Mouse (Mus musculus) limb, embryonic 12.5 days (tissue): ENCODE results near the gene Nkx3-2. TPM values are rescaled to one million over a fixed set of nuclear protein-coding genes. Genes with fewer than 3 reads are reported as not detected.

Experiments used
- ATAC-seq: fragments of 200-750 bp; cut with Nextera tagmentation; 2 replicates; pipeline ENCODE4 v1.8.0; 2017; ENCODE audit warnings: low read depth, moderate TSS enrichment; ENCODE audit not compliant: insufficient number of reproducible peaks, insufficient read depth, low FRiP score, low TSS enrichment
- H3K27ac ChIP-seq: fragments of 300-500 bp; sonication (generic); 2 replicates; pipeline ENCODE4 v1.5.1; 2016; ENCODE audit warnings: mild to moderate bottlenecking, moderate library complexity
- H3K27me3 ChIP-seq: fragments of 300-500 bp; sonication (generic); 2 replicates; pipeline ENCODE4 v1.6.1; 2016; ENCODE audit warnings: mild to moderate bottlenecking, moderate library complexity
- H3K36me3 ChIP-seq: fragments of 300-500 bp; sonication (generic); 2 replicates; pipeline ENCODE4 v1.6.1; 2016; ENCODE audit warnings: mild to moderate bottlenecking, moderate library complexity
- H3K4me1 ChIP-seq: fragments of 300-500 bp; sonication (generic); replicated peaks from 2 replicates; pipeline ENCODE4 v1.6.1; 2016
- H3K4me2 ChIP-seq: fragments of 300-500 bp; sonication (generic); 2 replicates; pipeline ENCODE4 v1.6.1; 2016; ENCODE audit warnings: mild to moderate bottlenecking, moderate library complexity
- H3K4me3 ChIP-seq: fragments of 300-500 bp; sonication (generic); replicated peaks from 2 replicates; pipeline ENCODE4 v1.5.1; 2016; ENCODE audit warnings: mild to moderate bottlenecking
- H3K9ac ChIP-seq: fragments of 300-500 bp; sonication (generic); replicated peaks from 2 replicates; pipeline ENCODE4 v1.6.1; 2016; ENCODE audit warnings: mild to moderate bottlenecking, moderate library complexity
- H3K9me3 ChIP-seq: fragments of 300-500 bp; sonication (generic); 2 replicates; pipeline ENCODE4 v1.6.1; 2016; ENCODE audit warnings: mild to moderate bottlenecking, moderate library complexity
- WGBS: fragments of 180-500 bp; shearing (Covaris S2); methylation state at CpG from one replicate; pipeline ENCODE4 v1.1.7; 2016; 5-methylcytosine and 5-hydroxymethylcytosine counted together
- polyA plus RNA-seq: library from polyadenylated mRNA; unstranded; fragments of >200 nt; fragmentation: Nextera tagmentation; extraction: Ambion mirVana; gene quantifications from 2 replicates; pipeline ENCODE4 v1.2.1, GENCODE M21; 2016

Gene Nkx3-2
- 3.9 and 8.7 TPM in 2 replicates for polyA plus RNA-seq

DNA sequence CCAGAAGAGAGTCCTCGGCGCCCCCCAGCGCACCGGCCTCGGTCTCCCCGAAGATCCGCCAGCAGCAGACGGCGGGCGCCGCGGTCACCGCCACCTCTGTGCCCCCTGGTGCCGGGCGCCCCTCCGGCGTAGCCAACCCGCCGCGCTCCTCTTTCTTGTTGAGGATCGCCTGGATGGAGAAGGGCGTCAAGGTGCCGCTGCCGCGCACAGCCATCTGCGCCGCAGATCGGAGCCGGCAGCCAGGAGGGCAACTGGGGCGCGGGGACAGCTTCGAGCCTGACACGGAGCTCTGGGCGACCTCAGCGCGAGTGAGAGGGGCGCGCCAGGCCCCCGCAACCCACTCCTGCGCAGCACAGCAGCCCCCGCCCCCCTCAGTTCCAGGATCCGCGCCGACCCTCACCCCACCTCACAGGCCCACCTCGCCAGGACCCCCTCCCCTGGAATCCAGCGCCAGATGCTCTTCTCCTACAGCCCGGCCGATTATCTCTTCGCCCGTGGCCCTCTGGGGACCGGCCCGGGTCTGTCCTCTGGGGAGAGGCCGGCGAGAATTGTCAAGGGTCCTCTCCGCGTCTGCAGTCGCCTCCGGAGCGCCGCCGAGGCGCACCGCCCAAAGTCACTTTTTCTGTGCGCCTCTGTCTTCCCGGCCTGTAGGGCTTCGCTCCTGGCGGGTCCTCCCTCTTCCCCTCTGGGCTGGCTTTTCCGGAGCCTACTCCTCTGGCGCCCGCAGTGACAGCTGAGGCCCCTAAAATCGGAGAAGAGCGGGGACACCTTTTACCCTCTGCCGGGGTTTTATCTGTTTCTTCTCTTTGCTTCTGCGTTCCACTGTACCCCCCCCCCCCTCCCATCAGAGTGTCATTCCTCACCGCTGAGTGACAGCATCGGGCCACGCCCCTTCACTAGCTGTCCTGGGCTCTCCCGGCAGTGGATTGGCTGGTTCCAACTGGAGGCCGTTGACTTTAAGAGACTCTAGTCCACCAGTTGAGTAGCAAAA lies at the start of gene Nkx3-2:
TSS of gene Nkx3-2 (minus strand) at position 771 of the 991 bp plus-strand sequence.
- peak within 1 kb of the TSS; percentile 62 for H3K27ac ChIP-seq

GRCm38 (mm10) chr5:41812516-41812915 lies 48.2 kb upstream of the Nkx3-2 start:
- no peaks in the 10 kb centered on the region for H3K27me3 ChIP-seq
- ATAC-seq: no peak
- no peak overlapping the region for H3K4me2 ChIP-seq
- whole genome bisulfite sequencing: 73% methylated on average over 6 of the region's 6 CpGs
- no peak overlapping the region for H3K9ac ChIP-seq
- H3K9me3 ChIP-seq: no peaks in the 10 kb centered on the region
- H3K4me3 ChIP-seq: no peak overlapping the region
- no peak overlapping the region for H3K27ac ChIP-seq
- peaks cover 82% of the 10 kb centered on the region for H3K36me3 ChIP-seq
- H3K4me1 ChIP-seq: no peaks in the 10 kb centered on the region

More for the DNA sequence above, at the start of gene Nkx3-2:
- H3K4me1 ChIP-seq: peaks cover 34% of the 10 kb centered on the region
- peak; percentile 43; the same call in 1 of the 2 replicates for ATAC-seq
- H3K9ac ChIP-seq: peak within 1 kb of the TSS; percentile 71
- no peaks in the 10 kb centered on the region for H3K9me3 ChIP-seq
- peak within 1 kb of the TSS; percentile 51 for H3K4me3 ChIP-seq
- peak within 1 kb of the TSS; percentile 71 for H3K4me2 ChIP-seq
- under 1% methylated on average over 73 of the region's 79 CpGs for WGBS
- no peaks in the 10 kb centered on the region for H3K36me3 ChIP-seq
- H3K27me3 ChIP-seq: peaks cover 89% of the 10 kb centered on the region

- WGBS: 81% methylated on average over 3 of the region's 3 CpGs
- peaks cover 82% of the 10 kb centered on the region for H3K36me3 ChIP-seq
Measured at GRCm38 (mm10) chr5:41811279-41811678, 47.0 kb upstream of the Nkx3-2 start.

DNA sequence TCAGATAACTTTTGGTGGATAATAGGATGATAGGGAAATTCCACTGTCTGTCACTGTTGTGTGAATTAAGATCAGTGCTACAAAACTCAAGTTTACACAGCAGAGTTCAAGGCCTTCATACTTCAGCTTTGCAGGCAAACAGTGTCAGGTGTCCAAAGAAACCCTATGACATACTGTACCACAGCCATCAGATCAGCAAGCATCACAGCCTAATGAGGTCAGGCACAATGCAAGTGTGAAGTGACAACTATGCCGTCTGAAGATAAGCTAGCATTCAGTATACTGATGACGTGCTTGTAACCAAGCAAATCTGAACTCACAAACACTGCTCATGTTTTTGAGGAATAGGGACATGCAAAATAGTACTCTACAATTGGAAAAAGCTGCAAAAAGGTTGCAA lies 43.1 kb upstream of the Nkx3-2 start:
- ATAC-seq: no peak

More at GRCm38 (mm10) chr5:41811279-41811678, 47.0 kb upstream of the Nkx3-2 start:
- Histone ChIP-seq H3K9ac (no peak overlapping the region), H3K4me3 (no peak overlapping the region), H3K4me1 (no peaks in the 10 kb centered on the region), H3K27ac (no peak overlapping the region), H3K27me3 (no peaks in the 10 kb centered on the region), H3K4me2 (no peak overlapping the region), H3K9me3 (no peaks in the 10 kb centered on the region)
- ATAC-seq: no peak

DNA sequence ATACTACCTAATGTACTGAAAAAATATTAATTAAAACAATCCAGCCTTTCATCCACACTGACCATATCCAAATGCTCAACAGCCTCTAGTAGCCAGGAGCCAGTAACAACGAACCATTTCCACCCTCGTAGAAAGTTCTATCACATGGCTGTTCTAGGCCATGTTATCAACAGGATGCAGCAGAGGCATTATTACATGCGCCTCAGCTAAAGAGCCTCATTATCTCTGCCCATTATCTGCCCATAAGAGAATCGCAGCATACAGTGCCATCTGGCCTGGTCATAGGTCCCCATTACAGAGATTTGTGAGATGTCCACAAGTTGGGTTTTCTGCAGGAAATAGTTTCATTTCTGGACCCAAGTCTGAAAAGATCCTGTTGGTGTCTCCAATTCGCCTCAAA lies 41.9 kb upstream of the Nkx3-2 start:
- H3K36me3 ChIP-seq: peaks cover 72% of the 10 kb centered on the region
- no peaks in the 10 kb centered on the region for H3K4me1 ChIP-seq
- H3K9me3 ChIP-seq: no peaks in the 10 kb centered on the region
- no peaks in the 10 kb centered on the region for H3K27me3 ChIP-seq
- no peak for ATAC-seq
- H3K4me3 ChIP-seq: no peak overlapping the region
- H3K9ac ChIP-seq: no peak overlapping the region
- H3K4me2 ChIP-seq: no peak overlapping the region
- 94% methylated on average over 5 of the region's 5 CpGs for WGBS
- no peak overlapping the region for H3K27ac ChIP-seq

More for the DNA sequence above, 43.1 kb upstream of the Nkx3-2 start:
- Histone ChIP-seq H3K4me1 (no peaks in the 10 kb centered on the region), H3K9me3 (no peaks in the 10 kb centered on the region), H3K4me3 (no peak overlapping the region), H3K9ac (no peak overlapping the region), H3K27me3 (no peaks in the 10 kb centered on the region), H3K27ac (no peak overlapping the region), H3K36me3 (peaks cover 79% of the 10 kb centered on the region), H3K4me2 (no peak overlapping the region)
- 87% methylated on average over 2 of the region's 2 CpGs for WGBS

GRCm38 (mm10) chr5:41805085-41805484 lies 40.8 kb upstream of the Nkx3-2 start:
- H3K4me2 ChIP-seq: no peak overlapping the region
- peaks cover 73% of the 10 kb centered on the region for H3K36me3 ChIP-seq
- no peak overlapping the region for H3K4me3 ChIP-seq
- no peak overlapping the region for H3K9ac ChIP-seq
- no peak overlapping the region for H3K27ac ChIP-seq
- no peak for ATAC-seq
- H3K9me3 ChIP-seq: no peaks in the 10 kb centered on the region
- 91% methylated on average over 2 of the region's 2 CpGs for WGBS
- no peaks in the 10 kb centered on the region for H3K4me1 ChIP-seq
- no peaks in the 10 kb centered on the region for H3K27me3 ChIP-seq

- no peak for ATAC-seq
- Histone ChIP-seq H3K9ac (no peak overlapping the region), H3K4me2 (no peak overlapping the region), H3K27me3 (no peaks in the 10 kb centered on the region), H3K4me1 (no peaks in the 10 kb centered on the region), H3K9me3 (no peaks in the 10 kb centered on the region), H3K36me3 (peaks cover 73% of the 10 kb centered on the region), H3K4me3 (no peak overlapping the region), H3K27ac (no peak overlapping the region)
- 86% methylated on average over 2 of the region's 2 CpGs for WGBS
Measured at GRCm38 (mm10) chr5:41804643-41805042, 40.3 kb upstream of the Nkx3-2 start.

- Histone ChIP-seq H3K4me1 (no peaks in the 10 kb centered on the region), H3K27ac (no peak overlapping the region), H3K4me2 (no peak overlapping the region), H3K9me3 (no peaks in the 10 kb centered on the region), H3K9ac (no peak overlapping the region), H3K4me3 (no peak overlapping the region), H3K36me3 (peaks cover 69% of the 10 kb centered on the region), H3K27me3 (no peaks in the 10 kb centered on the region)
- 93% methylated on average over 2 of the region's 2 CpGs for WGBS
- no peak for ATAC-seq
Measured at GRCm38 (mm10) chr5:41801622-41802021, 37.3 kb upstream of the Nkx3-2 start.

DNA sequence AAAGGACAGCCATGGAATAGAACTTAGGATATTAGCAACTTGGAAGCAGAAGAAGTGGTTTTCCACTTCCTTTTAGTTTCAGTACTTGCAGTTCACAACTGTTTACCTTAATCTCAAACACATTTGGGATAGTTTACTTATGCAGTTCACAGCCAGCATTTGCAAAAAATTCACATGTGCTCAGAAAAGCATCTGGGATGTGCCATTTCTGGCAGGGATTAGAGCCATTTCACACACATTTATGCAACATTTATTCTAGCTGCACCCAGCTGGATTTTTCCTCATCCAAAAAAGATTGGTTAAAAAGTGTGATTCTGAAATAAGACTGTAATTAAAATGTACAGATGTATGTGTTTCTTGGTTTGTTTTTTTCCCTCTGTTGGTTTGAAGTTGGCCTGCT lies 30.1 kb upstream of the Nkx3-2 start:
- no peak overlapping the region for H3K27ac ChIP-seq
- H3K9ac ChIP-seq: no peak overlapping the region
- no peaks in the 10 kb centered on the region for H3K27me3 ChIP-seq
- no peak overlapping the region for H3K4me2 ChIP-seq
- no peak for ATAC-seq
- no peak overlapping the region for H3K4me3 ChIP-seq
- H3K9me3 ChIP-seq: no peaks in the 10 kb centered on the region
- peaks cover 78% of the 10 kb centered on the region for H3K36me3 ChIP-seq
- no peaks in the 10 kb centered on the region for H3K4me1 ChIP-seq

GRCm38 (mm10) chr5:41790517-41790916 lies 26.2 kb upstream of the Nkx3-2 start:
- Histone ChIP-seq H3K9me3 (0 out of 2 replicates have a peak, but pooled peaks cover 2% of the 10 kb centered on the region), H3K9ac (no peak overlapping the region), H3K4me3 (no peak overlapping the region), H3K4me1 (no peaks in the 10 kb centered on the region), H3K27me3 (no peaks in the 10 kb centered on the region), H3K4me2 (no peak overlapping the region), H3K27ac (no peak overlapping the region), H3K36me3 (peaks cover 87% of the 10 kb centered on the region)
- 90% methylated on average over 2 of the region's 2 CpGs for WGBS
- no peak for ATAC-seq

GRCm38 (mm10) chr5:41788877-41789276 lies 24.6 kb upstream of the Nkx3-2 start:
- H3K4me2 ChIP-seq: no peak overlapping the region
- no peak overlapping the region for H3K9ac ChIP-seq
- H3K9me3 ChIP-seq: 0 out of 2 replicates have a peak, but pooled peaks cover 2% of the 10 kb centered on the region
- 61% methylated on average over 6 of the region's 6 CpGs for WGBS
- no peaks in the 10 kb centered on the region for H3K27me3 ChIP-seq
- no peaks in the 10 kb centered on the region for H3K4me1 ChIP-seq
- H3K4me3 ChIP-seq: no peak overlapping the region
- no peak for ATAC-seq
- H3K27ac ChIP-seq: no peak overlapping the region
- peaks cover 82% of the 10 kb centered on the region for H3K36me3 ChIP-seq
